Mouse (Mus musculus) olfactory bulb, adult 2 months (tissue): Measurements from ENCODE around the gene Ccnyl1.

Experiments
- CTCF ChIP-seq: fragments of 200-500 bp; IDR thresholded peaks from 2 replicates; pipeline ENCODE4 v1.5.1; 2012; ENCODE audit warnings: low read depth, mild to moderate bottlenecking, low read length, moderate library complexity; ENCODE audit not compliant: insufficient read depth
- POLR2A ChIP-seq: fragments of 200-500 bp; IDR thresholded peaks from 2 replicates; pipeline ENCODE4 v1.6.1; 2012; ENCODE audit warnings: mild to moderate bottlenecking, low read depth, low read length, moderate library complexity; ENCODE audit not compliant: insufficient read depth

GRCm38 (mm10) chr1:64730046-64730445, 39.8 kb downstream of the Ccnyl1 start:
- no peak for TF ChIP-seq POLR2A
- no peak for TF ChIP-seq CTCF
